Mouse (Mus musculus): ENCODE measurements around the gene Rasip1.

Gene Rasip1

DNA sequence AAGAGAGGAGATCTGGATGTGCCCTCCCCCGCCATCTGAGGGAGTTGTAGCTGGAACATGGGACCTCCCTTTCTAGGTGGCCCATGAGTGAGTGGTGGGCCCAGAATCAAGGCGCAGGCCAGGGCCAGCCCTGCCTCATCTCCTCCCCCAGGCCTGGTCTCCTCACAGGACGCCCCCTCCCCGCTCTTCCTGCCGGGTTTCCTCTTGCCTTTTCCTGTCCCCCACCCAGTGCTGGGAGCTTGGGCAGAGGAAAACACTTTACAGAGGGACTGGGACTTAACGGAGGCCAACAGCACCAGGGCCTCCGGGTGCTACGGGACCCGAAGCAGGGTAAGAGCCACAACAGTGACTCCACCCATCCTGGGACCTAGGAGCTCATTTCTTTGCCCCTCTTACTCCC is at the start of gene Rasip1:
Rasip1 (plus strand) TSS at position 228 of the 400 bp plus-strand sequence.
- DNase-seq (ENCODE audit: low spot score in 2 of 2): no peak

DNA sequence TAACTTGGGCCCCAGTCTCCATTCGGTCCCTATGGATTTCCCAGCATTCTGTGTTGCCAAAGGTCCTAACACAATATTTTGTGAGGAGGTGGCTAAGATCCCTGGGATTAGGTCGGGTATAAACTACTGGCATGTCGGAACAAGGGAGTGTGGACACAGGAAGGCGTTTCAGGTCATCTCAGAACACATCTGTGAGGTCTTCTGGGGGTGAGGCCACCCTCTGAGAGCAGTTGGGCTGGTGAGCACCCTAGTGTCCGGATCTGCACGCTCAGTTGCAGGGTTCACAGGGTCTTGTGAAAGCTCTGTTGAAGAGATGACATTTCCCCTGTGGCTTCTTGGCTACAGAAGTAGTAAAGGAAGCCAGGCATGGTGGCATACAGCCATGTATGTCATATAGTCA is 41.4 kb upstream of the Rasip1 start:
- no peak for DNase-seq (ENCODE audit: low spot score in 2 of 2)

DNA sequence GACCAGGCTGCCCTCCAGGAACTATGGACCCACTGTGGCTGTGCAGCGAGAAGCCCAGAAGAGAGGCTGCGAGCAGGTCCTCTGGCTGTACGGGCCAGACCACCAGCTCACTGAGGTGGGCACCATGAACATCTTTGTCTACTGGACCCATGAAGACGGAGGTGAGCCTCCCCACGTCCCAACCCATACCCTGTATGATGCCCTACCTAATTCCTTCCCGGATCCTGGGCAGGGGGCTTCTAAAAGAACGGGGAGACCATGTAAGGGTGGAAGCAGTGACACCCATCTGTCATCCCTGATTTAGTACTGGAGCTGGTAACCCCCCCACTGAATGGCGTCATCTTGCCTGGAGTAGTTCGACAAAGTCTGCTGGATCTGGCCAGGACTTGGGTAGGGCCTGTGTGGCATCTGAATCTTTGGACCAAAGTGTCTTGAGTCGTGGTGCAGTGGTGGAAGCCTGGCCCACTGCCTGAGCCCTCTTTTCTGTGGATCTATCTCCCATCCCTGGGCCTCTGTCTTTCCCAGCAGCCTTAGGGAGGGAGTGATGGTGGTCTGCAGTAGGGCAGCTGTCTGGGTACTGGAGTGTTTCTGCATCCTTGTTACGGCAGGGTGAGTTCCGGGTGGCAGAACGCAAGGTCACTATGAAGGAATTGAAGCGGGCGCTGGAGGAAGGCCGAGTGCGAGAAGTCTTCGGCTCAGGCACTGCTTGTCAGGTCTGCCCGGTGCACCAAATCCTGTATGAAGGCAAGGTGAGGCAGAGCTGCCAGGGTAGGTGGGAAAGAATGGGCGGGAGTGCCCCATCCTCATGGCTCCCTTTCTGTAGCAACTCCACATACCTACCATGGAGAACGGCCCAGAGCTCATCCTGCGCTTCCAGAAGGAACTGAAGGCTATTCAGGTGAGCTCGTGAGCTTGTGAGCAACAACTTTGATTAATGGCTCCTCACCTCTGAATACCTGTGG is 39.4 kb upstream of the Rasip1 start:
- no peak for DNase-seq (ENCODE audit: low spot score in 2 of 2)

DNA sequence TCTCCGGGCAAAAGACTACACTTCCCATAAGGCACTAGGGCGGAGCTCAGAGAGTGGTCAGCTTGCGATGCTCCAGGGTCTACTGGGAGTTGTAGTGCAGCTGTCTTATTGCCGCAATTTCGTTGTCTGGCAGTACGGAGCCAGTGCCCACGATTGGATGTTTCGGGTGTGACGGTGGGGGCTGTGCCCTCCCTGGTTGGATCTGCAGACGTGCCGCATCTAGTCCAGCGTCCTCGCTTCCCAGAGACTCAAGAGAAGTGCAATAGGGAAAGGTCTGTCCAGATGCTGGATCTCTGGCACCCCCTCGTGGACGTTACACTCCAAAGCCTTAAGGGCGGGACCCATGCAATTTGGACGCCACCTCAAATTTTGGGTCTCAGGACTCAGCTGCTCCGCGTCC is 38.1 kb upstream of the Rasip1 start:
- peak; percentile 82 to 92 for DNase-seq (ENCODE audit: low spot score in 2 of 2)

DNA sequence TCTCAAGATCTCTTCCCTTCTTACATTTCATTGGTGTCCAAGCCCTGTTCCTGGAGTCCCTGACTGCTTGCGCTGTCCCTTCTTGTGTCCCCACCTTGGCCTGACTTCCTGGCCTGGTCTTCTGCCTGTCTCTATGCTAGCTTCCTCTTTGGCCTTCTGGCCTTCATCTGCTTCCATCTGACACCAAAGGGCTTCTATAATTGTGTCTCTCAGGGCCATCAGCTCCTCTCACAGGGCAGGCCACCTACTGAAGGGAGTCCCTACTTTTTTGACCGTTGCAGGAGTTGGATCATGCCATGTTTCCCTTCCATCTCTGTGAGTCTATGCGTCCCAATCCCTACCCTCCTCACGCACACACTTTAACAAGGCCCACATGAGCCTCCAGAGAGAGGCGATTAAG is 37.4 kb upstream of the Rasip1 start:
- DNase-seq (ENCODE audit: low spot score in 2 of 2): no peak

DNA sequence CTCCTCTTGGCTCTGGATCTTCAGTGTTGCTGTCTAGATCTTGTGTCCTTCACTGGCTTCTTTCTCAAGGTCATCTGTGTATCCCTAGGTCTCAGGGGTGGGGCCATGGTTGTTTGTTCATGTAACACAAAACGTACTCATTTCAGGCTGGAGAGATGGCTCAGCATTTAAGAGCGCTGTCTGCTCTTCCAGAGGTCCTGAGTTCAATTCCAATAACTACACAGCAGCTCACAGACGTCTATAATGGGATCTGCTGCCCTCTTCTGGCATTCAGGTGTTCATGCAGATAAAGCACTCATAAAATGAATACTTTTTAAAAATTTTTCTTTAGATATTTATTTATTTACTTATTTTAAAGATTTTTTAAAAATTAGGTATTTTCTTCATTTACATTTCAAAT is 36.4 kb upstream of the Rasip1 start:
- DNase-seq (ENCODE audit: low spot score in 2 of 2): no peak

DNA sequence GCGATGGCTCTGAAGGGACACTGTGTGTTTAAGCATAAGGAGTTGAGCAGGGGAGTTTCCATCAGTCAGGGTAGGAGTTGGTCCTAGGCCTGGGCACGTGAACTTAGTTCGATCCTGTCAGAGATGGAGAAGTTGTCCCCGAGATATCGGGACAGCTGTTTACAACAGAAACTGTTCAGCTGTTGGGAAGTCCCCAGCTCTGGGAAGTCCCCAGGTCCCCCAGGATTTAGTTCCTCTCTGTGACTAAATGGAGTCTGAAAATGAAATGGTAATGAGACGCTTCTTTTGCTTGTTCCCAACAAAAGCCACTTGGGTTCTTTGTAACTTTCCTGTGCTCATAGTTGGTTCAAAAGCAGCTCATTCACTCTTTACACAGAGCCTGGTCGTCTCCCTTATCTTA is 35.4 kb upstream of the Rasip1 start:
- no peak for DNase-seq (ENCODE audit: low spot score in 2 of 2)

DNA sequence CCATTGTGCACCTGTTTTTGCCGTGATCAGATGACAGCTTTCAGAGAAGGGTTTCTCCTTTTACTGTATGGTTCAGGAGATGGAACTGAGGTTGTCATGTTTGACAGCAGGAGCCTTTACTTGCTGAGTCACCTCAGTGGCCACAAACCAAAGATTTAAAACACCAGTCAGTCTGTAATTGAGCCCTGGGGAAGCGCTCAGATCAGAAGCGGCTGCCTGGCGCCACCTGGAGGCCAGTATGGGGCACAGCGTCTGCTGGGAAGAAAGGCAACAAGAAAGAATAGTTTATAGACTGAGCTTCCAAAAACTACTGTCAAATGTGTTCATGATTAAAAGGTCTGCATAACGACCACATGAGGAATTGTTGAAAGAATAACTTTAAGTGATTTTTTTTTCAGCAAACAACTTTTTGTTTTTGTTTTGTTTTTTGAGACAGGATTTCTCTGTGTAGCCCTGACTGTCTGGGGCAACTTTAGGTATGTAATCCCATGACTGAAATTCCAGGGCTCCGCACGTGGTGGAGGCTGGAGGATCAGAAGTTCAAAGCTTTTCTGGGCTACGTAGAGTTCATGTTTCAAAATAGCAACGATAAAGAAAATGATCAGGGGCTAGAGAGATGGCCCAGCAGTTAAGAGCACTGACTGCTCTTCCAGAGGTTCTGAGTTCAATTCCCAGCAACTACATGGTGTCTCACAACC is 34.0 kb upstream of the Rasip1 start:
- peak; percentile 67 to 84 for DNase-seq (ENCODE audit: low spot score in 2 of 2)

DNA sequence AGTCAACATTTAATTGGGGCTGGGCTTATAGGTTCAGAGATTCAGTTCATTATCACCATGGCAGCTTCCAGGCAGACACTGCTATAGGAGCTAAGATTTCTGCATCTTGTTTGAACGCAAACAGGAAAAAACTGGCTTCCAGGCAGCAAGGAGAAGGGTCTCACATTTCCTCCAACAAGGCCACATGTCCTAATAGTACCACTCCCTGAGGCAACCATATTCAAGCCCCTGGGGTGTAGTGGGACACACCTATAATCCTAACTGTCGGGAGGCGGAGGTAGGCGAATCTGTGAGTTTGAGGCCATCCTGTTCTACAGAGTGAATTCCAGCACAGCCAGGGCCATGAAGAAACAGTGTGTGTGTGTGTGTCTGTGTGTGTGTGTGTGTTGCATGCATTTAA is 32.1 kb upstream of the Rasip1 start:
- no peak for DNase-seq (ENCODE audit: low spot score in 2 of 2)

DNA sequence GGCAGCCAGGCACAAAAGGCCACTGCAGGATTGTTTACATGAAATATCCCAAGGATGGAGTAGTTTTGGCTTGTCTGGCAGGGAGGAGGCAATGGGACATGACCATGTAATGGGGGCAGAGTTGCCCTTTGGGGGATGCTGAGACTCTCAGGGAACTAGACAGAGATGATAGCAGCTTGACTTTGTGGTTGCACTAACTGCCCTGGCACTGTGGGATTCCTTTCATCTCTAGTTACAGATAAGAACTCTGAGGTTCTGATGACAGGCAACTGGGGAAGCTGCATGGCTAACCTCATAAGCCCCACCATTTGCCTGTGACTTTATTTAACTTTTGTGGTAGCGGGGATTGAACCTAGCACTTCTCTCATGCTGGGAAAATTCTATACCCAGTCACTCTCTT is 31.2 kb upstream of the Rasip1 start:
- DNase-seq (ENCODE audit: low spot score in 2 of 2): no peak

DNA sequence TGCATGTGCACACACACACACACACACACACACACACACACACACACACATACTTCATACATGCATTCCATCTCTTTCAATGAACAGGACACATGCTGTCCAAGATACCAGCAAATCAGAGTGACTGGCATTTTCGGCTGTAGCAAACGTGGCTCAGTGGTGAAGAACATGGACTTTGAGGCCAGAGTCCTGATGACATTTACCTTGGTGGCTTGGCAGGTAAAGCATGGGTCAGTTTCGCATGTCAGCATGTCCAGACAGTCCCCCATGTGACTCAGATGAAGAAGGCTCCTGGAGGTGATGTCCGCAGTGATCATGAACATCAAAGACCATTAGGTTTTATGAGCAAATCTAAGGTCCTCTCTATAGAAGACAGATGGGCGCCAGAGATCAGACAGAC is 30.3 kb upstream of the Rasip1 start:
- DNase-seq (ENCODE audit: low spot score in 2 of 2): no peak

DNA sequence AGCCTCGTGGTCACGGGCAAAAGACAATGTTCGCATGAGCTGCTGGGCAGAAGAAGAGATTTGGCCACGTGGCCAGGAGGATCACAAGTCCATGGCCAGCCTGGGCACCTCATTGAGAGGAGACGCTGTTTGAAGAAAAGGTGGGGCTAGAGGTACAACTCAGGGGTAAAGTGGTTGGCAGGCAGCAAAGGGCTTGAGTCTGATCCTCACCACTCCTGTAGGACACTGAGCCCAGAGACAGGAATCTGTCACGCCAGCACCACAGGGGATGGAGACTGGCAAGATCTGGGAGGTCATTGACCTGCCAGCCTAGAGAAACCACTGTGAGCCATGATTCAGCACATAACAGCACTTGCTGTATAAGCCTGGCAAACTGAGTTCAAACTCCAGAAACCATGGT is 29.8 kb upstream of the Rasip1 start:
- DNase-seq (ENCODE audit: low spot score in 2 of 2): no peak

DNA sequence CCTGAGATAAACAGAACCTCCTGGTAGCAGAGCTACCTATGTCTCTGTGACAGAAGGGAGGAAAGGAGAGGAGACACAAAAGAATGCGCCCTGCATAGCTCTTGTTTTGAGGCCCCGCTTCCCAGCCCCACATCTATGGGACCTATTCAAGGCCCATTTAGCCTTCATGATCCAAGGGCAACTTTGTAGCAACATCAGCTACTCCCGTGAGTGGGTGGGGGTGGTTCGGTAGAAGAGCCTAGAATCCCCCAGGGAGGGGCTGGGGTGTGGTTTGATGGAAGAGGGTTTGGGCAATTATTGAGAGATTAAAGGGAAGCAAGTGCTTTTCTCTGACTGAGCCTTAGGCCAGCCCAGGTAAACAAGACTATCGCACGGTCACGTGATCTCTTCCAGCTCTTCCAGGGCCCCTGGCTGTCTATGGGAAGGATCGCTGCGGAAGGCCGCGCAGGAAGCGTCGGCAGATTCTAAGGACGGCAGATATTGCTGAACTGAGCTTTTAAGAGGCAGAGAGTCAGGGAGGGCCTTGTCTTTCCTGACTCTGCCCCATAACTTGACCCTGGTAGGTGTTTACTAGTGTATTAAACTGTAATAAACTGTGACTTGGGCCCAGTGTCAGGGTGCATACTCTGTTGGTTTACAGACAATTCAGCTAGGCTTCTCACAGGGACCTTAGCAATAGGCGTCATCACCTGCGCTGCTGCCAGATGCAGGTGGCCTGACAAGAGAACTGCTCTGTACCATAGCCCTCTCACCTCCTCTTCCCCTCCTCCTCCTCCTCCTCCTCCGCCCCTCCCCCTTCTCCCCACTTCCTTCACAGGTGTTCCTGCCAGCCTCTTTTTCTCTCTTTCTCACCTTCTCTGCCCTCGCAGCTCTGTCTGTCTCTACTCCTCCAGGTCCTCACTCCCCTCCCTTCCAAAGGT is 28.1 kb upstream of the Rasip1 start:
- no peak for DNase-seq (ENCODE audit: low spot score in 2 of 2)

DNA sequence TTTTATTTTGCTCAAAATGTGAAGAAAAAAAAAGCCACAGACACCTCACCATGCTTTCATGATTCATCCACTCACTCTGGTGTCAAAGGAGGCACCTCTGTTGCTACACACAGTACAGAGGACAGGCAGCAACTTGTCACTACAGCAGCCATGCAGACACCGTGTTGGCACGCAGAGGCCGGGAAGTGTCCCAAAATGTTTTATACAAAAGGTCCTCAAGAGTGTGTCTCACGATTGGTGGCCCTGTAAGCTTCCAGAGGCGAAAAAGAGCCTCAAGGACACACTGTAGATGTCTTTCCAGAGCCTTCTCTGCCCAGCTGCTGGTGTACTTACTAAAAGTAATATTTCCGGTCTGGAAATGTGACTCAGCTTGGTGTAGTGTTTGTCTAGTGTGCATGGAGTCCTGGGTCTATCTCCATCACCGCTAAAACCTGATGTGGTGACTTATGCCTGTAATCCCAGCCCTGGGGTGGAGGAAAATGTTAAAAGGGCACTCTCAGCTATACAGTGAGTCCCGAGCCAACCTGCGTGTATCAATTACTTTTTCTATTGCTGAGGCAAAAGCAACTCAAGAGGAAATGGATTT is 21.5 kb upstream of the Rasip1 start:
- no peak for DNase-seq (ENCODE audit: low spot score in 2 of 2)

DNA sequence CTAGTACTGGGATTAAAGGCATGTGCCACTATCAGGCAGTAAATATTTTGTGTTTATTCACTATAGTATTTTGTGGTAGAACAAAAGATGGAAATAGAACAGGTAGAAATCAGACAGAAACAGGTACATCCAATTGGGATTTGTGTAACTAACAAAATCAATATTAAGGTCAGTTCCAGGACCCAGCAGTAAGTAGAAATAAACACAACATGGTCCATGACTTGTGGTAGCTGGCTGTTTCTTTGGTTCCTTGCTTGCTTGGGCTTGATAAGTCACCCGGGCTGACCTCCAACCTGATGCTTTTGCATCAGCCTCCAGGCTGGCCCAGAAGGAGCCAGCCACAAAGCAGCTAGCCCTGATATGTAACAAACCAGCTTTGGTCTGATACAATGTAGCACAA is 17.8 kb upstream of the Rasip1 start:
- no peak for DNase-seq (ENCODE audit: low spot score in 2 of 2)

DNA sequence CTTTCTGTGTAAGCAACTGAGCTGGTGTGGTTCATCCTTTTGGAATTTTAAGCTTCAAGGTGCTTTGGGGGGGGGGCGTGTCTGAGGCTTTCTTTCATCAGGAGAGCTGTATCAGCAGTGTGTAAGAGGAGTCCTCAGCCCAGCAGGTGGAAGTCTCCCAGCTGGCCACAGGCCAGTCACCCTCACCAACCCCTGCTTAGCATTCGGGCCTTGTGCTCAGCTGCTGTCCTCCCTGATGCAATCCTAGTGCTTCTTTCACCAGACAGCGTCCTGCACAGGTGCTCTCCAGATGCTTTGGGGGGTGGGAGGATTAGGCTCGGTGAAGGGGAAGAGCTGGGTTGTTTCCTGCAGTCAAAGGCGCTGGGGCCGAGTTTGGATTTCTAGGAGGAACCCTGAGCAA is 11.0 kb upstream of the Rasip1 start:
- no peak for DNase-seq (ENCODE audit: low spot score in 2 of 2)

DNA sequence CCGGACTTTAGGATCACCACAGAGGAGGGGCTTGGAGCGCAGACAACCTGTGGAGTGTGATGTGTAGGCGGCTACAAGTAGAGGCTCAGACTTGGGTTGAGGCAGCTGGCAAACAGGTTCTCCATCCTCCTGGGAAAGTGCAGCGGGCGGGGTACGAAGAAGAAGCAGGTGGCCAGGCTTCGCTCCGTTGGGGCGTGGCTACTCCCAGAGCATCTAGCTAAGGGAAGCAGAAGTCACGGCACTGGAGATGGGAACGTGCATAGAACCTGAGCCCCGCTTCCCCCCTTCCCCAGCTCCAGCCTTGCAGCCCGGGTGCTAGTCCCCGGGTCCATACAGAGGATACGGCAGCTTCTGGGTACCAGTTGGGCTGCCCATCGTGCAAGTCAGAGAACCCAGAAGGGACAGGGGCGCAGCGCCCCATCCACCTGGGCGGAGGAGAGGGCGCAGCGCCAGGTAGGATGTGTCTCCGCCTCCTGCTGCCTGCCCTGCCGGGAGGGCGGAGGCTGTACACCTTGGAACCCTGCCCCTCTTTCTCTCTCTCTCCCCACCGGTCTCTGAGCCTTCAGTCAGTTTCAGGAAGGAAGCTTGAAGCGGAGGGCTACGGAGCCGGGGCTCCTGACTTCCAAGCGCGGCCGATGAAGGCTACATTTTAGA is 10.1 kb upstream of the Rasip1 start, which contains the start of gene Fut1:
Fut1 (plus strand) TSS at position 248 of the 654 bp plus-strand sequence.
- DNase-seq (ENCODE audit: low spot score in 2 of 2): no peak

DNA sequence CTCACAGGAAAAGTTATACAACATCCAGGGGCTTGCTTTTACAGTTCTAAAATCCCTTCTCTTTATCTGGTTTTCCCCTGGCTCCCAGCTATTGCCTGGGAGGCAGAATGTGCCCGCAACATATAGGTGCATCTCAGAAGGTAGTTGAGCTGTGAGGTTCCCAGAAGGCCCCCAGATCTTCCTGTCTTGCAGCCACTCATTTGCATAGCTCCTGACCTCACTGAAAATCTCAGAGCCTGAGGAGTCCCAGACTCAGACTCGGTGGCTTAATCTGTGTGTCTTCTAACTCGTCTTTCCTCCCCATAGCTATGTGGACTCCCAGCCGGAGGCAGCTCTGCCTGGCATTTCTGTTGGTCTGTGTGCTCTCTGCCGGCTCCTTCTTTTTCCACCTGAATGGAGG is 9.0 kb upstream of the Rasip1 start:
- DNase-seq (ENCODE audit: low spot score in 2 of 2): no peak

DNA sequence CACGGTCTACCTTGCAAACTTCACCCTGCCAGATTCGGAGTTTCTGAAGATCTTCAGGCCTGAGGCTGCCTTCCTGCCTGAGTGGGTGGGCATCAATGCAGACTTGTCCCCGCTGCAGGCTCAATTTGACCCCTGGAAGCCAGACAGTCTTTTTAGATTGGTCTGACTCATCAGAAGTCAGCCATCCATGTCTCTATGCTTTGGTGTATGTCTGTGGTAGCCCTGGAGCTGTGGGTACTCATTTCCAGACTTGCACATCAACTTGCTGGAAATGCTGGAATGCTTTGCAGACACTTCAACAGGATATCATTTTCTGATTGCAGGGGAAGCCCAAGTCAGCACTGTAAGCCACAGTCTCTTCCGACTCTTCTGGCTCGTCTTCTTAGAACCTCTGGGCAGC is 7.7 kb upstream of the Rasip1 start:
- no peak for DNase-seq (ENCODE audit: low spot score in 2 of 2)

DNA sequence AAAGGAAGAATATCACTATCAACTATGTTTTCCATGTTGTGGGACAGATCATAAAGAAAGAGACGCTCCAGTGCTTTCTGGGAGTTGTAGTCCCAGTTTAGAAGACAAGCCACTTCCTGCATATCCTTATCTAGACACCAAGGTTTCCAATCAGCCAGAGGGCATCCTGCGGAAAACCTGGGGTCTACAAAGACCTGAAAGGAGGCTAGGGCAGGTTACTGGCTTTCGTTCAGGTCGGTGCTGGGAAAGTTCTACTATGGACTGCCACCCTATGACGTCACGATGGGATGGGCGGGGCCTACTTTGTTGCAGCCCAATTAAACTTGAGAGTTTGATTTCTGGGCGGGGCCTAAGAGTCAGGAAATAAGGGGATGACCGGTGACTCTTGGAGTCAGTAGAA is 5.8 kb upstream of the Rasip1 start, which contains the start of gene Izumo1:
Izumo1 (plus strand) TSS at position 369 of the 400 bp plus-strand sequence.
- peak in 1 of 2 experiments; percentile 62 for DNase-seq (ENCODE audit: low spot score in 2 of 2)

DNA sequence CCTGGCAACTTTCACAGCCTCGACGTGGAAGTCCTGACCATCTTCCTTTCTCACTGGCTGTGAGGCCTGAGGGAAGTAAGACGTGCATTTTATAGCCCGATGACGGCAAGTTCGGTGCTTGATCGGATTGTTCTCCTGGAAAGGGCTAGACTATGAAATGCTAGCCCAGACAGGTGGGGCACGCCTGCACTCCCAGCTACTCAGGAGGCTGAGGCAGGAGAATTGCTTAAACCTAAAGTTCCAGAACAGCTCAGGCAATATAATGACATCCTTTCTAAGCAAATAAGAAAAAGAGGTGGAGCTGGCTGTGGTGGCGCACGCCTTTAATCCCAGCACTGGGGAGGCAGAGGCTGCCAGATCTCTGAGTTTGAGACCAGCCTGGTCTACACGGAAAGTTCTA is 3.8 kb upstream of the Rasip1 start:
- DNase-seq (ENCODE audit: low spot score in 2 of 2): no peak

Data from spleen, postnatal 10 days (tissue).